Mouse (Mus musculus) bone marrow, adult 2 months (tissue): ENCODE data around the gene Pih1h3b.

ENCODE experiments used
- CTCF ChIP-seq: fragments of 200-500 bp; IDR thresholded peaks from 2 replicates; pipeline ENCODE4 v1.5.1; 2011; ENCODE audit warnings: low read length, control low read depth; ENCODE audit not compliant: control insufficient read depth, insufficient read depth
- POLR2A ChIP-seq: fragments of 200-500 bp; IDR thresholded peaks from 2 replicates; pipeline ENCODE4 v1.6.1; 2011; ENCODE audit warnings: low read depth, mild to moderate bottlenecking, control low read depth, low read length, borderline replicate concordance; ENCODE audit not compliant: control insufficient read depth

GRCm38 (mm10) chrX:140062135-140062975 is at the start of gene Pih1h3b, which contains the start of gene Nup62cl:
- TF ChIP-seq CTCF = no peak
- TF ChIP-seq POLR2A = no peak
